Mouse (Mus musculus) intestine, embryonic 15.5 days (tissue): ENCODE data around the gene Spire2. TPM values are rescaled to one million over a fixed set of nuclear protein-coding genes. Genes with fewer than 3 reads are reported as not detected.

Experiments
- ATAC-seq: fragments of 200-750 bp; cut with Nextera tagmentation; 2 replicates; pipeline ENCODE4 v1.8.0; 2017; ENCODE audit warnings: moderate TSS enrichment, moderate library complexity
- H3K27ac ChIP-seq: fragments of 300-500 bp; sonication (generic); 2 replicates; pipeline ENCODE4 v1.5.1; 2015; ENCODE audit warnings: mild to moderate bottlenecking, inconsistent platforms
- H3K27me3 ChIP-seq: fragments of 300-500 bp; sonication (generic); replicated peaks from 2 replicates; pipeline ENCODE4 v1.6.1; 2015; ENCODE audit warnings: inconsistent platforms
- H3K36me3 ChIP-seq: fragments of 300-500 bp; sonication (generic); 2 replicates; pipeline ENCODE4 v1.6.1; 2015; ENCODE audit warnings: inconsistent platforms
- H3K4me1 ChIP-seq: fragments of 300-500 bp; sonication (generic); replicated peaks from 2 replicates; pipeline ENCODE4 v1.6.1; 2015; ENCODE audit warnings: inconsistent platforms
- H3K4me2 ChIP-seq: fragments of 300-500 bp; sonication (generic); replicated peaks from 2 replicates; pipeline ENCODE4 v1.6.1; 2015; ENCODE audit warnings: mild to moderate bottlenecking, inconsistent platforms
- H3K4me3 ChIP-seq: fragments of 300-500 bp; sonication (generic); replicated peaks from 2 replicates; pipeline ENCODE4 v1.5.1; 2015; ENCODE audit warnings: inconsistent platforms
- H3K9ac ChIP-seq: fragments of 300-500 bp; sonication (generic); 2 replicates; pipeline ENCODE4 v1.6.1; 2015; ENCODE audit warnings: inconsistent platforms
- H3K9me3 ChIP-seq: fragments of 300-500 bp; sonication (generic); 2 replicates; pipeline ENCODE4 v1.6.1; 2016; ENCODE audit warnings: inconsistent platforms
- WGBS: fragments of 180-500 bp; shearing (Covaris S2); methylation state at CpG from one replicate; pipeline ENCODE4 v1.1.7; 2015; 5-methylcytosine and 5-hydroxymethylcytosine counted together
- polyA plus RNA-seq: library from polyadenylated mRNA; unstranded; fragments of >200 nt; fragmentation: Nextera tagmentation; extraction: Ambion mirVana; gene quantifications from 2 replicates; pipeline ENCODE4 v1.2.1, GENCODE M21; 2015

Gene Spire2
- polyA plus RNA-seq, 1 experiment from 2014 or later, result 3.9 TPM

GRCm38 (mm10) chr8:123389026-123389425 is 56.5 kb downstream of the Spire2 start:
- no peak overlapping the region for H3K4me2 ChIP-seq
- no peak overlapping the region for H3K9ac ChIP-seq
- no peaks in the 10 kb centered on the region for H3K4me1 ChIP-seq
- ATAC-seq, result no peak
- peaks cover 71% of the 10 kb centered on the region for H3K36me3 ChIP-seq
- no peaks in the 10 kb centered on the region for H3K9me3 ChIP-seq
- H3K27me3 ChIP-seq, result no peaks in the 10 kb centered on the region
- no peak overlapping the region for H3K4me3 ChIP-seq
- WGBS, result 90% methylated on average over 7 of the region's 7 CpGs
- H3K27ac ChIP-seq, result no peak overlapping the region

DNA sequence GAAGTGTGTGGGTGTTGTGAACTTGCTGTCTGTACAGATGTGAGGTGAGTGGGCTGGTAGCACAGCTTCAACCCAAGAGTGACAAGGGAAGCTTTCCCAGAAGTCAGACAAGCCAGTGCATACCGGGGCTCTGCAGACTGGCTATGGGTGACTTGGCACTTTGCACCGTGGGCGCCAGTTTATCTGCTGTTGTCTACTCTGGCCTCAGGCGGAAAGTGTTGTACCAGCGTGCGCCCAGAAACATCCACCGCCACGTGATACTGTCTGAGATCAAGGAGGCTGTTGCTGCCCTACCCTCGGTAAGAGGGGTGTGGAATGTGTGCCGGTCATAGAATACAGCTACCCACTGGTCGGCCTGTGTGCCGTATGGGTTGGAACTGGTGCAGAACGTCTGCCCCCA is 65.8 kb downstream of the Spire2 start:
- H3K4me3 ChIP-seq, result no peak overlapping the region
- no peak overlapping the region for H3K27ac ChIP-seq
- H3K4me1 ChIP-seq, result no peaks in the 10 kb centered on the region
- no peak overlapping the region for H3K9ac ChIP-seq
- no peak for ATAC-seq
- no peaks in the 10 kb centered on the region for H3K9me3 ChIP-seq
- peaks cover 60% of the 10 kb centered on the region for H3K36me3 ChIP-seq
- no peaks in the 10 kb centered on the region for H3K27me3 ChIP-seq
- H3K4me2 ChIP-seq, result no peak overlapping the region
- WGBS, result 94% methylated on average over 13 of the region's 13 CpGs

DNA sequence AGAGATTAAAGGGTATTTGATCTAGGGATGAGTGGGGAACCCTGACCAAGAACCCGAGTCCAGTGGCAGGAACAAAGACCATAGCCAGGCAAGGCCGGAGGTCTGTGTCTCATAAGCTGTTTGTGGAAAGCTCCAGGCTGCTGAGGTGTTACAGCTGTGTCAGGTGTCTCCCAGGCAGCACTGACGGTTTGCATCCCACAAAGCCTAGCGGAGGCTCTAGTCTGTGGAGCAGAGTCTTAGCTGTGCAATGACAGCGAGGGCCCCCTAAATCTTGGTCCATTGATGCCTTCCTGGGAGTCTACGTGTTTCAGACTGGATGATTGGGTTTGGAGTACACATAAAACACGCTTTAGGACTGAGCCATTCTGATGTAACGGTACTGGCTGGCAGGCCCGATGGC is 69.4 kb downstream of the Spire2 start:
- no peak overlapping the region for H3K4me3 ChIP-seq
- no peaks in the 10 kb centered on the region for H3K9me3 ChIP-seq
- no peak for ATAC-seq
- H3K4me1 ChIP-seq, result no peaks in the 10 kb centered on the region
- H3K9ac ChIP-seq, result no peak overlapping the region
- H3K27me3 ChIP-seq, result no peaks in the 10 kb centered on the region
- peaks cover 35% of the 10 kb centered on the region for H3K36me3 ChIP-seq
- 88% methylated on average over 9 of the region's 9 CpGs for WGBS
- H3K4me2 ChIP-seq, result no peak overlapping the region
- no peak overlapping the region for H3K27ac ChIP-seq

- no peak overlapping the region for H3K27ac ChIP-seq
- no peaks in the 10 kb centered on the region for H3K4me1 ChIP-seq
- H3K27me3 ChIP-seq, result peaks cover 7% of the 10 kb centered on the region; the same call in 1 of the 2 replicates
- H3K9ac ChIP-seq, result no peak overlapping the region
- WGBS, result 80% methylated on average over 9 of the region's 9 CpGs
- peaks cover 32% of the 10 kb centered on the region for H3K36me3 ChIP-seq
- no peak overlapping the region for H3K4me2 ChIP-seq
- ATAC-seq, result no peak
- H3K9me3 ChIP-seq, result no peaks in the 10 kb centered on the region
- H3K4me3 ChIP-seq, result no peak overlapping the region
These were observed 70.3 kb downstream of the Spire2 start for GRCm38 (mm10) chr8:123402730-123403326.

DNA sequence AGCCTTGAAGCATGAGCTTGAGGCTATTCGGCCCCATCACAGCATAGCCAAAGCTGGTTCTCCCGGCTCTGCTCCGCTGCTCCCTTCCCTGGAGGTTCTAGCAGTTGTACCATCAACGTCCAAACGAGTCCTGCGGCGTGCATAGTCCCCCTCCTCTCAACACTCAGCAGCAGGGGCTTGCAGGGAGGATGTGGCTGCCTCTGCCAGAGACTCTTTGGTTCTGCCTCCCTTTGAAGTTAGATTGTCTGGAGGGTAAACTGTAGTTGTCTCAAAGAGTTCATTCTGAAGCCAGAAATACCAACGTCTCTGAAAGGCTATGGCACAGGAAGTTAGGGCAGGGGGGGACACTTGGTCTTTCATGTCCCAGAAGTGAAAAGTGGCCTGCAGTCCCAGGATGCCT is 72.0 kb downstream of the Spire2 start:
- Histone ChIP-seq H3K9me3 (no peaks in the 10 kb centered on the region), H3K9ac (no peak overlapping the region), H3K27me3 (peaks cover 16% of the 10 kb centered on the region), H3K27ac (no peak overlapping the region), H3K4me3 (no peak overlapping the region), H3K4me1 (no peaks in the 10 kb centered on the region), H3K4me2 (no peak overlapping the region), H3K36me3 (peaks cover 16% of the 10 kb centered on the region)
- 60% methylated on average over 8 of the region's 8 CpGs for WGBS
- no peak for ATAC-seq

DNA sequence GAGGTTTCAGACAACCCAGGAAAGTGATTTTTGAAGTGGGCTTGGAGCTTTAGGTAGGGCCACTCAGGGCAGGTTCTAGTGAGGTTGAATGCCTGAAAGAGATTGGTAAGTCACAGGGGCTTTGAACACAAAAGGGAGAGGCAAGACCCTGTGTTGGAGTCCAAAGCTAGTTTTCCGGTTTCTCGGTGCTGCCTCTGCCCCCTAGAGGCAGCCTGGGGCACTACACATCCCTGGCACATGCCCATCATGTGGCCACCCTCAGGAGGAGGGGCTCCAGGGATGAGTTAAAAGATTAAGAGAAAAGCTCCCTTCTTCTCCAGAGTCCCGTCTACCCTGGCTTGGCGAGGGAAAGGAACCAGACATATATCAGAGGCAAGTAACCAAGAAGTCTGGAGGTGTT is 74.3 kb downstream of the Spire2 start, which contains the start of gene Mc1r:
Mc1r (plus strand) TSS at position 322 of the 400 bp plus-strand sequence.
- Histone ChIP-seq H3K9ac (no peak within 1 kb of the TSS), H3K4me3 (no peak within 1 kb of the TSS), H3K4me2 (no peak within 1 kb of the TSS), H3K36me3 (peaks cover 6% of the 10 kb centered on the region; the same call in 1 of the 2 replicates), H3K4me1 (peaks cover 9% of the 10 kb centered on the region), H3K27ac (no peak within 1 kb of the TSS), H3K9me3 (no peaks in the 10 kb centered on the region), H3K27me3 (peaks cover 39% of the 10 kb centered on the region)
- no peak for ATAC-seq
- 7% methylated on average over 4 of the region's 4 CpGs for WGBS

- Histone ChIP-seq H3K4me2 (no peak overlapping the region), H3K9me3 (no peaks in the 10 kb centered on the region), H3K27me3 (peaks cover 47% of the 10 kb centered on the region), H3K4me1 (peaks cover 9% of the 10 kb centered on the region), H3K9ac (no peak overlapping the region), H3K36me3 (no peaks in the 10 kb centered on the region), H3K4me3 (no peak overlapping the region), H3K27ac (no peak overlapping the region)
- ATAC-seq, result no peak
- 85% methylated on average over 13 of the region's 13 CpGs for WGBS
These were observed 75.1 kb downstream of the Spire2 start for GRCm38 (mm10) chr8:123407612-123408011.

GRCm38 (mm10) chr8:123408586-123409544 is 76.4 kb downstream of the Spire2 start:
- no peaks in the 10 kb centered on the region for H3K9me3 ChIP-seq
- H3K4me1 ChIP-seq, result peaks cover 9% of the 10 kb centered on the region
- WGBS, result 70% methylated on average over 9 of the region's 9 CpGs
- H3K9ac ChIP-seq, result no peak overlapping the region
- H3K27ac ChIP-seq, result no peak overlapping the region
- H3K4me3 ChIP-seq, result no peak overlapping the region
- peaks cover 59% of the 10 kb centered on the region for H3K27me3 ChIP-seq
- no peaks in the 10 kb centered on the region for H3K36me3 ChIP-seq
- H3K4me2 ChIP-seq, result no peak overlapping the region
- ATAC-seq, result no peak

- Histone ChIP-seq H3K4me3 (no peak overlapping the region), H3K9me3 (no peaks in the 10 kb centered on the region), H3K4me1 (peaks cover 9% of the 10 kb centered on the region), H3K27ac (no peak overlapping the region), H3K27me3 (peaks cover 63% of the 10 kb centered on the region), H3K36me3 (no peaks in the 10 kb centered on the region), H3K4me2 (no peak overlapping the region), H3K9ac (no peak overlapping the region)
- ATAC-seq, result no peak
- WGBS, result 70% methylated on average over 8 of the region's 8 CpGs
These were observed 77.6 kb downstream of the Spire2 start for GRCm38 (mm10) chr8:123410049-123410587.

GRCm38 (mm10) chr8:123410788-123411187 is 78.3 kb downstream of the Spire2 start:
- H3K36me3 ChIP-seq, result no peaks in the 10 kb centered on the region
- no peak overlapping the region for H3K9ac ChIP-seq
- H3K9me3 ChIP-seq, result no peaks in the 10 kb centered on the region
- H3K4me3 ChIP-seq, result peak overlapping the region; percentile 25; the same call in 1 of the 2 replicates
- H3K4me2 ChIP-seq, result peak overlapping the region; percentile 57
- ATAC-seq, result no peak
- no peak overlapping the region for H3K27ac ChIP-seq
- peaks cover 9% of the 10 kb centered on the region for H3K4me1 ChIP-seq
- WGBS, result 12% methylated on average over 11 of the region's 11 CpGs
- H3K27me3 ChIP-seq, result peaks cover 63% of the 10 kb centered on the region

DNA sequence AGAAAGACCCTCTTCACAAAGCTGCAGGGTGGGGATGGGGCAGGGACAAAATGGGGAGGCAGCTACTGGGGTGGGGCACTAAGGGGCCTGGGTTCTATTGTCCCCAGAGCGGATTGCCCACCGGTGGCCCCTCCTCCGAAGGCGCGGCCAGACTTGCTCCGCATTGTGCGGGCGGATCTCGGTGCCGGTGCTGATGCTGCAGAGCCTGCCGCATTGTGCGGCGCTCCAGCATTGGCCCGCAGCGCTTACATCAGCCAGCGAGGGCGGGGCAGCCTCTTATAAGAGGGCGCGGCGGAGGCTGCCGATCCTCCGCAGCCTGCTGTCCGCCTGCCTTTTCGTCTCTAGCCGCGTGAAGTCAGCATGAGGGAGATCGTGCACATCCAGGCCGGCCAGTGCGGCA is 78.7 kb downstream of the Spire2 start, which contains the start of gene Tubb3:
Tubb3 (plus strand) TSS at position 179 of the 400 bp plus-strand sequence.
- WGBS, result under 1% methylated on average over 29 of the region's 29 CpGs
- H3K36me3 ChIP-seq, result no peaks in the 10 kb centered on the region
- H3K9me3 ChIP-seq, result no peaks in the 10 kb centered on the region
- peak within 1 kb of the TSS; percentile 25 for H3K4me3 ChIP-seq
- H3K27ac ChIP-seq, result no peak within 1 kb of the TSS
- ATAC-seq, result peak; percentile 82
- peak within 1 kb of the TSS; percentile 57 for H3K4me2 ChIP-seq
- no peak within 1 kb of the TSS for H3K9ac ChIP-seq
- H3K27me3 ChIP-seq, result peaks cover 63% of the 10 kb centered on the region
- peaks cover 9% of the 10 kb centered on the region for H3K4me1 ChIP-seq

DNA sequence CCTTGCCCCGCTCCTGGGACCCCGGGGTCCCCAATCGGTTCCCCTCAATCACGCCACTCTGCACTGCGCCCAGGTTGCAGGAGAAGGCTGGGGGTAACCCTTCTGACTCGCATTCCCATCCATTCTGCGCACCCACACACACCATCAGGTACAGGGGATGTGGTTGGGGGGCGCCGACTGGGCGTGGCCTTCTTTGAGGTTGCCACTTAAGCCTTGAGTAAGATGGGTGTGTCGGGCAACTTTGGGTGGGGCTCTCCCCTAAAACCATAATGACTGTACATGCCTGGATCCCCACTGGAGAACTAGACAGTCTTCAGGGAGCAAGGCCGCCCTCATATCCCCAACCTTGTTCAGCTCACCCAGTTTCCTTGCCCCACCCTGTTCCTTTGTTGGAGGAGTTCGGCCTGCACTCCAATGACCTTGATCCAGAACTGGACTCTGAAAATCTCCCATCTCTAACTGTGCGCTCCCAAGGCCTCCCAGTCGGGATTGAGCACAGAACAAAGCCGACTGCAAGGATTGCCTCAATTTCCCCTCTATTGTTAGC is 79.3 kb downstream of the Spire2 start:
- H3K27me3 ChIP-seq, result peaks cover 63% of the 10 kb centered on the region
- WGBS, result 11% methylated on average over 16 of the region's 16 CpGs
- no peak overlapping the region for H3K9ac ChIP-seq

More for the DNA sequence above, 79.3 kb downstream of the Spire2 start:
- no peak for ATAC-seq
- H3K4me2 ChIP-seq, result peak overlapping the region; percentile 57
- H3K4me3 ChIP-seq, result peak overlapping the region; percentile 25
- H3K36me3 ChIP-seq, result no peaks in the 10 kb centered on the region
- H3K27ac ChIP-seq, result no peak overlapping the region
- H3K4me1 ChIP-seq, result peaks cover 9% of the 10 kb centered on the region
- no peaks in the 10 kb centered on the region for H3K9me3 ChIP-seq
